Mouse (Mus musculus) layer of hippocampus, adult 8-10 months (tissue): ENCODE results near the gene Mpp3. TPM values are rescaled to one million over a fixed set of nuclear protein-coding genes. Genes with fewer than 3 reads are reported as not detected.
"Not testable (repeated sequence)": the region's sequence is repeated elsewhere in the genome, so short reads cannot be mapped to it uniquely, and the experiment has no call there.

Experiments
- DNase-seq, 2 experiments: peaks; one replicate each; pipeline ENCODE4 v3.0.0; 2022; ENCODE audit warnings: low spot score in 2 of 2
- total RNA-seq, 4 experiments: library from RNA; stranded (reverse); gene quantifications; 2 replicates each; pipeline ENCODE4 v1.2.4; 2022

Mpp3 gene
- total RNA-seq, 4 experiments from 2014 or later = 88.8 to 102 (median 95.8) TPM

GRCm38 (mm10) chr11:102011510-102011909 lies 16.8 kb downstream of the Mpp3 start:
- DNase-seq = no peak

DNA sequence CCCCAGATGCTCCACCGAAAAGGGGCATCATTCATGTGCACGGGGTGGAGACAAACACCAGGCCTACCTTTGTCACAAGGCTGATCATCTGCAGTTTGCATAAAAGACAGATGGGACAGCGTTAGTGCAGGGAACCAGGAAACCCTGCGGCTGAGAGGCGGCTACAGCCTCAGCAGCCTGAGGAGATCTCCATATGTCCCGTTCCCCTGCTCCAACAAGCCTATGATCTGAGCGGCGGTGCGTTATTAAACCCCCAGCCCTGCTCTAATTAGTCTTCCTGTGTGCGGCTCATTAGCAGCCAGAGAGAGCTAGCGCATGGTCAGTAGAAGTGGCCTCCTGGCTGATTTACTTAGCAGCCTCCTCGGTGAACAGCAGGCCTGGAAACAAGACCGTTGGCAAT lies 18.1 kb downstream of the Mpp3 start:
- DNase-seq = peak; percentile 56 to 60

DNA sequence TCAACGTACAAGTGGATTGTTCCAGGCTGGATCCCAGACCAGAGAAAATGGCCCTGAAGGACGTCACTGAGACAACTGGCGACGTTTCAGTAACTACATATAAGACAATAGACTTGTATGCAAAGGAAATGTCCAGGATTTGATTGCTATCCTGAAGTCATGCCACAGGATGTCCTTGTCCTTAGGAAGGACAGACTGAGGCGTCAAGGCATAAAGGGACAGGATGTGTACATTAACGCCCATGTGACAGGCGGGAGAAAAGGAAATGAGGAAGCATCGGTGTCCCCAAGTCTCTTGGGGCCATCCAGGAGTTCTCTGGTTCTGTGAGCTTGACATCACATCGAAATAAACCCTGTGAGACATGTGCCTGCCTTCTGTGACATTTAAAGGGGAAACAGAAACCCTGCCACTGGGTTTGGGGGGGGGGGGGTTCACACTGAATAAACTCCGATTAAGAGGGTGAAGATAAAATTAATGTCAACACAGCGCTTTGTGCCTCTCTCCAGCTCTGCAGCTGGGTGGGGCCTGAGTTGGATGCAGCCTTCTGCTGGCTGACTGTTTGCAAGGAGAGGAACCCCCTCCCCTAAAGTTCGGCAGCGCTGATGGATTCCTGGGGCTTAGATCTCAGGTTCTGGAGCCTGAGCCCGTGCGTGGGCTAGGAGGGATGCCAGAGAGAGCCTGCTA lies 19.2 kb downstream of the Mpp3 start:
- DNase-seq = no peak

GRCm38 (mm10) chr11:102008372-102008771 lies 19.9 kb downstream of the Mpp3 start:
- DNase-seq = no peak

- DNase-seq = no peak
Observed at GRCm38 (mm10) chr11:102006688-102007087, 21.6 kb downstream of the Mpp3 start.

DNA sequence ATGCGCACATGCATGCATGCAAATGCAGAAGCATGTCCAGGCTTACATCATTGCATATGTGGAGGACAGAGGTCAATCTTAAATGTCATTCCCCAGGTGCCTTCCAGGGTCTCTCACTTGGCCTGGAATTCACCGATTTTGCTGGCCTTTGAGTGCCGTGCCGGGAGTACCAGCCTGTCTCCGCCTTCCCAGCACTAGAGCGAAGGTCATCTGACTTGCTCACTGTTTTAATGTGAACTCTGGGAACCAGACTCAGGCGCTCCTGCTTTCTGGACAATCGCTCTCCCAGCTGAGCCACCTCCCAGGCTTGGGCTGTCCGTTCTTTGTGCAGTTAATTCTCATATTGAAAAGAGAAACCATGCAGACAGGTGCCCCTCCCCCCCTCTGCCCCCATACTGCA lies 22.0 kb downstream of the Mpp3 start:
- no peak for DNase-seq

DNA sequence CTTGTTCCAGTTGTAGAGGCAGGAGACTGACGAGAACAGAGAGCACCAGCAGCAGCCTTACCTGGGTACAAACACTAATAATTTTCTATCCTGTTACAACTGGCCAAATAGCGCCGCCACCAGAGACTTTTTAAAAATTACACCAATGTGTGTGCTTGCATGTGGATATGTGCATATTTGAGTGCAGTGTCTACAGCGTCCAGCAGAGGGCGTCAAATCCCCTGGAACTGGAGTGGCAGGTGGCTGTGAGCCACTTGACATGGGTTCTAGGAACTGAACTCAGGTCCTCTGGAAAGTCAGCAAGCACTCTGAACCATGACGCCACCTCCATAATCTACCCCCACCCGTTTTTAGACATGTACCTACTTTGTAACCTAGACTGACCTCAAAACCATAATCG lies 24.0 kb downstream of the Mpp3 start:
- no peak for DNase-seq

- no peak for DNase-seq
Observed at GRCm38 (mm10) chr11:101999466-101999865, 28.8 kb downstream of the Mpp3 start.

DNA sequence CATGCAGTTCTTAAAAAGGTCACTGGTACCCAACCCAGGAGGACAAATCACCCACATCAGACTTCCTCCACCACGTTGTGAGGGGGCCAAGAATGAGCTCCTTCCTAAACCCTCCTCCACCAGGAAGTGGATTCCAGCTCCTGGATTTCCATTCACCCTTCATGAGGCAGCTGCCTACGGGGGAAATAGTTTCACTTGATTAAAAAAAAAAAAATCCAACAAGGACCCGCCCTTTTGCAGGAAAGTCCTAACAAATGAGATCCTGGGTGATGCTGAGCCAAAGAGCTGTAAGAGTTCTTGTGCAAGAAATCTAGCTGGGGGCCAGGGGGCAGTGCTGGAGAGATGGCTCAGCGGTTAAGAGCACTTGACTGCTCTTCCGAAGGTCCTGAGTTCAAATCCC lies 30.0 kb downstream of the Mpp3 start:
- DNase-seq = no peak

DNA sequence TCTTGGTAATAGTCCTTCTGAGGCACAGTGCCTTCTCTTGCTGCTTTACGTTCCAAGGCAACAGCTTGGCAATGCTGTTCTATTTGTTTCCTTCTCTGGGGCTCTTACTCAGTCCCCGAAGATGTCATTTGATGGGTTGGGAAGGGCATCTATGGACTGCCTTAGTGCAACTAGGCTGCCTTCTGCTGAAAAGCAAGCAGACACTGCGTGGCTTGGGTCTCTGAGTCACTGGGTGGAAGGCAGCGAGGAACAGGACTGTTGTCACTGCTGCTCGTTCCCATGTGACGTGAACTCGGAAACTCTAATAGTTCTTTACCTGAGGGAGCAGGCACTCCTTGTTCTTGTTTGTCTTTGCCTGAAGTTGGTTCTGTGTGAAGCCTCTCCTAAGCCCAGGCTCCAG lies 32.3 kb downstream of the Mpp3 start:
- DNase-seq = no peak

GRCm38 (mm10) chr11:101994100-101994499 lies 34.2 kb downstream of the Mpp3 start:
- no peak for DNase-seq

DNA sequence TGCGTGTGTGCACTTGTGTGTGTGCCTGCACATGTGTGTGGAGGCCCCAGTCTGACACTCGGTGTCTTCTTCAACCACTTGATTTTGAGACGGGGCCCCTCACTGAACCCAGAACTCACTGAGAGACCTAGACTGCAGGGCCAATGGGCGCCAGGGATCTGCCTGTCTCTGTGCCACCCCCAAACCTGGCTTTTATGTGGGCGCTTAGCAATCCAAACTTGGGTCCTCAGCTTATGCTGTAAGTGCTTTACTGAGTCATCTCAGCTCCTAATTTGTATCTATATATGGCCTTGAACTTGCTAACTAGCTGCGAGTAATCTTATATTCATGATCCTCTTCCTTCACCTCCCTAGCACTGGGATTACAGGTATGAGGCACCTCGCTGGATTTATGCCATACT lies 35.9 kb downstream of the Mpp3 start:
- no peak for DNase-seq

DNA sequence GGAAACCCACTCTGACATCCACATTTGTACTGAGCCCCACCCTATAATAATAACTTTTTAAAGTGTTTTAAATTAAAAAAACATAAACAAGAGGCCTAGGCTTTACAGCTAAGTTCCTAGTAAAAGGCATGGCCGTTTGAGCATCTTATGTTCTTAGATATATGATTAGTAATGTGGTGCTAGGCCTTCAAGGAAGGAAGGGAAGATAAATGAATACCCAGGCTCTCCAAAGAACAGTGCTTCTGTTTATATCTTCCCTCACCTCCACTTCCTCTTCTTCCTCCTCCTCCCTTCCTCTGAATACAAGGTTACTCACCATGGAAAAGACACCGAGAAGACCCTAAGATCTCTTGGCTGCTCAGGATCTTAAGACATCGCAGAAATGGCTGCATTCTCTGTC lies 36.4 kb downstream of the Mpp3 start:
- no peak for DNase-seq

GRCm38 (mm10) chr11:101990244-101990643 lies 38.0 kb downstream of the Mpp3 start:
- DNase-seq = no peak

- no peak for DNase-seq
Observed at GRCm38 (mm10) chr11:101986913-101987312, 41.3 kb downstream of the Mpp3 start, which contains the start of gene Dusp3. Dusp3 (minus strand) TSS chr11:101987013.

DNA sequence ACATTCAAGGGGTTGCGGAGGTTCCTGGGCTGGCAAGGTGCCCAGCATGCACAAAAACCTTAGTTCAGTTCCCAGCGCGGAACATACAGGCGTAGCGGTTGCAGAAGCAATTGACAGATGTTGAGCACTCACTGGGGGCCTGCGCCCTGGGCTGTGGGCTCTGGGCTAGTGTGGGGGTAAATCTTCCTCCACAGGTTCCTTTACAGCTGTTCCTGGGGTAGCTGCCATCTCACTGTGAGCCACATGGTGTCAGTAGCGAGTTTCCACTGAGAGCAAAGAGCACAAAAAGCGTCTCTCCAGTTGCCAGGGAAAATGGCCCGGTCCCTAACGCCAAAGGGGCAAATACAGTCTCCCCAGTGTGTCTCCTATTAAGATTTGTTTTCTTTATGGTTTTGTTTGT lies 42.3 kb downstream of the Mpp3 start:
- peak; percentile 78 to 88 for DNase-seq

GRCm38 (mm10) chr11:101985450-101985849 lies 42.8 kb downstream of the Mpp3 start:
- not testable (repeated sequence) for DNase-seq

DNA sequence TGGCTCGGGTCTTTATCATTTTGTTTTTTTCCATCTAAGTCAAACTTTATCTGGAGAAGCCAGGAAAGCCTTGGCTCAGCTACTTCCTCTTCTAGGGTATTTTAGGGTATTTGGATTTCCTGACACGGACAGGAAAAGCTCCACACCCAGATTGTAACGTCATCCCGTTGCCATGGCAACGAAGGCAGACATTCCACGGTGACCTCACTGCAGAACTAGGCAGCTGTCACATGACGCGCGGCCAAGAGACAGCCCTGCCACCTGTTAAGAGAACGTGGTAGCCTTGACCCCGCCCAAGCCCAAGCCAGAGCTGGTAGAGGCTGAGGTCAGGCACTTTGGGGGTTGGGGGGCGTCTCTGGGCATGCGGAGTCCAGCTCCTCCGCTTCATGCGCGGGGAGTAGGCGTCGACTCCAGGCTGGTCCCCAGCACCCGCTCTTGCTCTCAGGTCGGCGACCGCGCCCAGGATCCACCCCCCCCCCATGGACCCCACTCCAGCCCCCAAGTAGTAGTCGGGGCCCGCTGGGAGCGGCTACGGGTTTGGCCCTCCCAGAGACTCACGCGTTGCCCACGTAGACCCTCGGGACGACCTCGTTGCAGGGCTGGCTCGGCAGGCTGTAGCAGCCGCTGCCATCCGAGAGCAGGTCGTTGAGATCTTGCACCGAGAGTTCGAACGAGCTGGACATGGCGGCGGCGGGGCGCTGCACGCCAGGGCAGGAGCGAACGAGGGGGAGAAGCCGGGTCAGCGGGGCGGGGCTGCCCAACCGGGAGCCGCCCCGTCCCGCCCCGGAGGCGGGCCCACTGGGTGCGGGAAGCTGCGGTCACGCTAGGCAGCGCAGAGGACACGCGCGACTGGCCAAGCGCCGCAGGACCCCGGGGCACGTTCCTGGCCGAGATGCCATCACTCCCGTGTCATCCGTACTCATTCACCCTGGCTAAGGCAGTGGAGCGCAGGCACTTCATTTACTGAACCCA lies 43.9 kb downstream of the Mpp3 start, which contains the start of gene Cfap97d1:
Gene Cfap97d1, plus strand, starts transcription at position 226 of the 972 bp plus-strand sequence.
- DNase-seq = peak; percentile 95

DNA sequence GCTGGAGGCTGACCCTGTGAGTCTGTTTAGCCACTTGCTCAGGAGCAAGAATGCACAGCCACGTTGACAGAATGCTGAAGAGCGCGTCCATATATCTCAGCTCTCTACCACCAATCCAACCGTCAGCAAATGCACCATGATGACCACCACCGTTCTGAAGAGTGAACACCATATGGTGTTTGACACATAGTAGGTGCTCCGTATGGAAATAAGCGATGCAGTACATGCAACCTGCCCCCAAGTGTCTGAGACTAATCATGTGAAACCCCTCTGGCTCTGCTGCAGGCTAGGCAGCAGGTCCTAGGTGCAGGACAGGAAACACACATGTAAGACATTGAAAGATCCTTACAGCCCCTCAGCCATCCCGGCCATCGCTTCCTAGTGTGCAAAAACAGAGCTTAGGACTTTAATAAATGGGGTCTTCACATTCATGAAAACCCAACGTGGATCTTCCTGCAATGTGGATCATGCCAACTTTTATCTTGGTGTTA lies 44.8 kb downstream of the Mpp3 start:
- no peak for DNase-seq

GRCm38 (mm10) chr11:101982981-101983411 lies 45.3 kb downstream of the Mpp3 start:
- no peak for DNase-seq

- DNase-seq = no peak
Observed at GRCm38 (mm10) chr11:101981850-101982249, 46.4 kb downstream of the Mpp3 start.

DNA sequence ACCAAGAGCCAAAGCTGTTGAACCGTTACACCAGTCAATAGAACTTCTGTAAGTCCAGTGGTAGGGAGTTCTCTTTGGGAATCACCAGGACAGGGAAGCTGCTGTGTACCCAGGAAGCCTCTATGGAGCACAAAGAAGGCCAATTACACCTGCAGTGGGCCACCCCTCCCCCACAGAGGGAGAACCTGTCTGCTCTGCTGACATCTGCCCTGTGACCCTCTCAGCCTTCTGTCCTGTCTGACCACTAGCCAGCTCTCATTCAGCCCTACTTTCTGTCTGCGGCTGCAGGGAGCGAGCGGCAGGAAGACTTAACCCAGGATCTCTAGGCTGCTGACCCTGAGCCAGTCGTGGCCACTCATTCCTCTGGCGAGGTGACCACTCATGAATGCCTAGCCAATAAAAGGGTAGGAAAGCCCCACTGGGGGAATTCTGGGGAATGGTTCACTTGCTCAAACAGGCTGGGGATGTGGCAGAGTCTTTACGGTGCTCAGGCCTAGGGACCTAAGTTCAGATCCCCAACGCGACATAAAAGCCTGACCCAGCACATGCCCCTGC lies 47.6 kb downstream of the Mpp3 start:
- no peak for DNase-seq
